Mouse (Mus musculus): ENCODE measurements around the gene Mycbp2.

- TF ChIP-seq CTCF (IDR thresholded peaks at IDR 0.05; ENCODE audit: low read depth, low read length) (no peak), POLR2A (IDR thresholded peaks at IDR 0.05; ENCODE audit: borderline replicate concordance, low read depth, low read length) (no peak)
Observed at GRCm38 (mm10) chr14:103346729-103347505, at the start of gene Mycbp2.

Measured in bone marrow macrophage, adult 2 months (primary cell).